Mouse (Mus musculus) gastrocnemius, postnatal 10 days (tissue): ENCODE data around the gene Xlr4a. TPM values are rescaled to one million over a fixed set of nuclear protein-coding genes. Genes with fewer than 3 reads are reported as not detected.
A peak's percentile ranks its signal among the peaks of the same experiment; 100 is the strongest.
"Not testable (repeated sequence)": the region's sequence is repeated elsewhere in the genome, so short reads cannot be mapped to it uniquely, and the experiment has no call there.

Source experiments
- DNase-seq: peaks from one replicate; pipeline ENCODE4 v3.0.0; 2021; ENCODE audit warnings: mixed read lengths
- long read RNA-seq, 2 experiments: library from polyadenylated mRNA; stranded (forward); transcript quantifications; one replicate each; pipeline ENCODE4 v2.0.0; 2021
- total RNA-seq, 2 experiments: library from RNA; stranded (reverse); gene quantifications; 2 replicates each; pipeline ENCODE4 v1.2.3; 2021

Gene Xlr4a
- not detected for total RNA-seq
- long read RNA-seq, experiment 1, partial matches to known transcripts: 0 of 1 reads
- long read RNA-seq, experiment 1, other reads (novel, unspliced or antisense): 0 of 1 reads
- long read RNA-seq, experiment 2, partial matches to known transcripts: 0 of 1 reads
- long read RNA-seq, experiment 2, other reads (novel, unspliced or antisense): 0 of 1 reads

DNA sequence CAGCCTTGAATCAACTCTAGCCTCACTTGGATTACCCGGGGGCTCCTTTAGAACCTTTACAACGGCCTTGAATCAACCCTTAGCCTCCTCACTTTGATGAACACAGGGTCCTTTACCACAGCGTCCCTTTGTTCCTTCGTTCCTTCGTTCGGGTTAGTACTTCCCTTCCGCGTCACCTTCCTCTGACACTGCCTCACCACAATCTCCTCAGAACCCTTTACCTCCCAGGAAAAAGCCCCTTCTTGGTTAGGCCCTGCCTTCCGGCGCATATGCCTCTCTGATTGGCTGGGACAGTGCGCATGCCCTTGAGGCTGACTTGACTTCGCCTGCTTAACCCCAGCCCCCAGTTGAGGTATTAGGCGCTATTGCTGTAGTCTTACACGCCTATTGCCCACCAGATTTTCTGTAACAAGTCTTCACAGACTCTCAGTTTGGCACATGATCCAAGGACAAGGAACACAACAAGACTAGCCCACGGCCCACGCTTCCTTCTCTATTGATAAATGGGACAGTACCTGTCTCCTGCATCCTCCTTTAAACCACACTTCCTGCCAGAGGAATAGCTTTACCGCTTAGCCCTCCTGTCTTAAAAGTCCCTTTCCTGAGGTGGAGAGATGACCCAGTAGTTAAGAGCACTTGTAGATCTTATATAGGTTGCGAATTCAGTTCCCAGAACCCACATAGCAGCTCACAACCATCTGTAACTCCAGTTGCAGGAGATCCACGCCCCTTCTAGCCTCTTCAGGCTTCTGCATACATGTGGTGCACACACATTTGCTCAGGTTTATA is at the start of gene Xlr4a:
TSS of gene Xlr4a (minus strand) at position 212 of the 789 bp plus-strand sequence.
- not testable (repeated sequence) for DNase-seq

DNA sequence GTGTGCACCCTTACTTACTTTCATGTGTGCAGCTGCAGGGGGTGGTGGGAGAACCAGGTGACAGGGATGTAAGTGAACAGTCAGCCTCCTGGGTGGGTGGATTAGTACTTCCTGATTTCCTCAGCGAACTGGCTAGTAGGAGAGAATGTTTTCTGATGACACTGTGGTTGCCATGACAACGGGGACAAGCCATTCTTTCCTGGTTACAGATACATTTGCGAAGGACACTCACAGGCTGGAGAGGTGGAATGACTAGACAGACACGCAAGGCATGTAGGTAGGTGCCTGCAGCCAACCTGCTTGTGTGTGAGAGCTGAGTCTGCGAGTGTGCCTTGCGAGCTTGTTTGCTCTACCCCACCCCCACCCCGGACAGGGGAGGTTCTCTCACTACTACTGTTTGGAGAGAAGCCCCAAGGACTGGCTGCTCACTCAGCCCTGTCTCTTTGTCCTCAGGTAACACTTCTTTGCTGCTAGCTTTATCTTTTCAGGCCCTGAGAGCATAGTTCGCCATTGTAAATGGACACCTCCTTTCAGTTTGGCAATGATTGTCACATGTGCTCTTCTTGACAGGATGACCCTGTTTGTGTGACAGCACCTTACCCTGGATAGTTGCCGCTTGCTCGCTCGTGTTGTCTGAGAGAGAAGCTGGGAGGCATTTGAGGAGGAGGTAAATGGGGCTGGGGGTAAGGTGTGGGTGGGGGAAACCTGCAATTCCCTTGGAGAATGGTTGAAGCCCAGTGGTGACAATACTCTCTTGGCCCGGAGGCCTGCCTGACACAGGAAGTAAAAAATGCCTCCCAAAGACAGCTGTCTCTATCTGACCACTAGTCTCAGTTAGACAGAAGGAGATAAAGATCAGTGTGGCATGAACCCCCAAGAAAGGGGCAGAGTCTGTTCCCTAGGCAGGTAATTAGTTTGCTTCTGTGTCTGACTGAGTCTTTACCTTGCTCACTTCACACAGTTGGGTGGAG is 40.9 kb upstream of the Xlr4a start:
- DNase-seq: not testable (repeated sequence)

DNA sequence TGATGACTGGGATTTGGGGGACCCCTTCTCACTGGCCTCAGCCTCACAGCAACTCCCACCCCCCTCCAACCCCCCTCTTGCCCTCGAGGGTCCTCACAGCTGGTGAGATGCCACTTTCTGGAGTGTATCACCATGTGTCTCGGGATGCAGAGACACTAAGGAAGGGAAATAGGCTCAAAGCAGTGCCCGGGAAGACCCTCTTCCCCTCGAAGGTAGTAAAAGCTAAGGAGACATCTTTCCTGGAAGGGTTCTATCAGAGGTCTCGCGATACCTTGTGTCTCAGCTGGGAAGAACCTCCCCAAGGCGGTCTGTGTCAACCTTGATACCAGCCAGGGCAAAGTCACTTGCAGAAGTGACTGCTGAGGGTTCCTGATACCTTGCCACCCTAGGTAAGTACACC is 34.5 kb upstream of the Xlr4a start, which contains the start of gene Gm14685:
TSS of gene Gm14685 (plus strand) at position 301 of the 400 bp plus-strand sequence.
- not testable (repeated sequence) for DNase-seq

DNA sequence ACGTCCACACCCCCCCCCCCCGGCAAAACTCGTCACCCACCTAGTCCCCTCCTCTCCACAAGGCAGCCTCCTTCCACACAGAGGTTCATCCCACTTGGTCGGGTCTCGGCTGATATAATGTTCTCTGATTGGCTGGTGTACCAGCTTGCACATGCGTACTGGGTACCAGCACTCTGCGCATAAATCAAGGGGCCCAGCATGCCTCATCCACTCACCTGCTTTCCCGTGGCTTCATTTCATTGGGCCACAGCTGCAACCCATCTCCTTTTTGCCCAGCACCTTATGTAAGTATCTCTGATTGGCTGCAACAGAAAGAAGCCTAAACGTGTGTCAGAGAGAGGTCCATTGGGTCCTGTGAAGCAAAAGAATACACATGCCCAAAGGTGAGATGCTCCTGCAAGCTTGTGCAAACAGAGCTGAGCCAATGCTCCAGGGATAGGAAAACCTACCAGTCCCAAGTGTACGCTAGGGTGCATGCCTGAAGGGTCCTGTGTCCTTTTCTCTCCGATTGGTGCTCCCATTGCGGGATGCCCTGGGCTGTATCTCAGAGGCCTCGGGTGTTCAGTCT is 14.7 kb upstream of the Xlr4a start, which contains the start of gene Xlr3a:
TSS of gene Xlr3a (minus strand) at position 155 of the 568 bp plus-strand sequence.
- DNase-seq: not testable (repeated sequence)

DNA sequence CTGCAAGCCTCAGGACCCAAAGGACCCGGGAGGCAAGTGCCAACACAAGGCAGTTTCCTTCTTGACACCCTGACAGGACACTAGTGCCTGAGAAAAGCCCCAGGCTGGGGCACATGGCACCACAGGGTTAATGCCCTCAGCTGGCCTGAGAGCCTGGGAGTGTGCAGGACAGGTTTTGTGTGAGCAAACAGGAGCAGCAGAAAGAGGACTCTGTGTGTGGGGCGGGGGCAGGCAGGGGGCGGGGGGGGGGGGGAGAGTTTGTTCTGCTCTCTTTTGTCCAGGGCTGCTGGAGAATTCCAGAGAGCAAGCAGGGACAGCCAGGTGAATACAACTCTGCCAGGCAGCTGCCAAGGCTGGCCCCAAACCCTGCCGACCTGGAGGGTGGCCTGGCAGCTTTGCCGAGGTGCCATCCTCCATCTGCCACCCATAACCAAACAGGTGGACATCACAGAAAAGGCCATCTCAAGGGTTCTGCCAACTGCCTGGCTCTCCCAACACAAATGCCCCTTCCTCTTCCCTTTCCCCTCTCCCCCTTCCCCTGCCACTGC is 15.4 kb downstream of the Xlr4a start:
- DNase-seq: not testable (repeated sequence)

DNA sequence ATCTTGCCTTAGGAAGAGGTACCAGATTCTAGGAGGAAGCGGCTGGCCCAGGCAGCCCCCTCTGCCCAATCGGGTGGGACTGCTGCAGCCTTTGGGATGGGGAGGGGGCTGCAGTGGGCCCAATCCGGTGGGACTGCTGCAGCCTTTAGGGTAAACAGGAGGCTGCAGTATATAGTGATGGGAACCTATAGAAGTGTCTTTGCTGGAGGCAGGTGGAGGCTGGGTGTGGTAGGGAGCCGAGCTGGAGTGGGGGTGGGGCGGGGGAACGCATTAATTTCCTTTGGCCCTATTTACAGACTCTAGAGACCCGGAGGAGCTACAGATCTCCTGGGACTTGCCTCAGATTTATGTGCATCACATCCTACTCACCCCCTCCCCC is 17.9 kb downstream of the Xlr4a start, which contains the start of gene Pnma3:
TSS of gene Pnma3 (plus strand) at position 373 of the 379 bp plus-strand sequence.
- DNase-seq: no peak

DNA sequence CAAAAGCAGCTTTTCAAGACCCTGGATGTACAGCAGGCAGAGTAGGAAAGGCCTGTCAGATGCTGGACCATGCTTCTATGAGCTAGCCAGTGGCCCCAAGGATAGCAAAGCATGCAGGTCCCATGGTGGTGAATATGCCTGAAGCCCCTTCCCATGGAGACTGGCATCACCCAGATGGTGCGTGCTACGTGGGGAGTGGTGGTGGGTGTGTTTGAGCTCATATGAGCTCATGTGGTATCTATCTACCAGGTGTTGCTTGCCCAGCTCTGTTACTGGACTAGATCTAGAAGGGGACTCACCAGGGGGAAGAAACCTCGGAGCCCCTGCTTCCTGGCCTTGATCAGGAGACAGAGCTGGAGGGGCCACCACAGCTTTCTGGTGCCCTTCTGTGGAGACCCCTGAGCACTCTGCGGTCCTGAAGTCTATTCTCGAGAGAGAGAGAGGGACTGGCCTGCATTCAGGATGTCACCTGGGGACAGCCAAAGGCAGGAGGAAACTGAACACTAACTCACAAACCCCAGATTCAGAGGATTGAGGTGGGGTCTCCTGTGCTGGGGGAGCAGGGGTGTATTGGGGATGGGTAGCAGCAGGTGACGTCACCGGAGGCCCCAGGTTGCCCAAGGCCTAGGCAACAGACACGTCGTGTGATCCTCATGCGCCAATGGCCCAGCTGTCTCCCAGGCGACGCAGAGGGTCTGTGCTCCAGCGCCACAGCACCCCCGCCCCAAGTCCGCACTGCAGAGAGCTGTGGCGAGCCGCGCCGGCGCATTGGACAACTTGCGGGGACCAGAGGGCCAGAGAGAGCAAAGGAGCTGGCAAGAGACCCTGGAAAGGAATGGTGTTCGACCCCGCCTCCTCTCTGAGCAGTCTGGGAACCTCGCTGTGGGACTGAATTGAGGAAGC is 18.5 kb downstream of the Xlr4a start:
- DNase-seq: no peak

DNA sequence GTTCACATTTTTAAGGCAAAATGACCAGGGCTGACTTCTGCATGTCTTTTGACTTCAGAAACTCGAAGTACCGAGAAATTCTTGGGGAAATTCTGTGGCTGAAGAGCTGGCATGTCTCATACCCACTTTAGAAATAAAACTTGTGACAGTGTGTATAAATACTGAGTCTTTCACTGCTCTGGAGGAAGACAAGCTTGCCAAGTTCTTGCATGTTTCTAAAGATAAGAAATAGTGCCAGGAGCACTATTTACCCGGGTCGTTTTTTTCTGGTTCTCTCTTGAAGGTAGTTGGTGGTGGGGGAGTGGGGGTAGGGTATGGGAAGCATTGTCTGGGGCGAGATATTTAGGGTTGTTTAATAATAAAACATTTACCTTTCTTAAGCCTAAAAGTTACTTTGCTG is 20.0 kb downstream of the Xlr4a start:
- no peak for DNase-seq

DNA sequence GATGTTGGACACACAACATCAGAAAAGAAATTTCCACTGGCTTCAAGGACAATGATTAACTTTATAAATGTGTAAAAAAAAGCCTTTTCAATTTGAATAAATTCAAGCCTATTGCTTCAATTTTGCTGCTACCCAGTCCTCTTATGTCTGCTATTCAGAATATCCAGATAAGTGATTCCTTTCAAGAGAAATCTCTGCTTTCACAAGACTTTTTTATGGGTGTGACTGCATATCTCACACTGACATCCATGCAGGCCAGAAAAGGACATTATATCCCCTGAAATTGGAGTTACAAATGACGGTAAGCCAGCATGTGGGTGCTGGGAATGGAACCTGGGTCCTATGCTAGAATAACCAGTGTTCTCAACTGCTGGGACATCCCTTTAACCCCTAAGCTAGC is 20.8 kb downstream of the Xlr4a start:
- DNase-seq: no peak

DNA sequence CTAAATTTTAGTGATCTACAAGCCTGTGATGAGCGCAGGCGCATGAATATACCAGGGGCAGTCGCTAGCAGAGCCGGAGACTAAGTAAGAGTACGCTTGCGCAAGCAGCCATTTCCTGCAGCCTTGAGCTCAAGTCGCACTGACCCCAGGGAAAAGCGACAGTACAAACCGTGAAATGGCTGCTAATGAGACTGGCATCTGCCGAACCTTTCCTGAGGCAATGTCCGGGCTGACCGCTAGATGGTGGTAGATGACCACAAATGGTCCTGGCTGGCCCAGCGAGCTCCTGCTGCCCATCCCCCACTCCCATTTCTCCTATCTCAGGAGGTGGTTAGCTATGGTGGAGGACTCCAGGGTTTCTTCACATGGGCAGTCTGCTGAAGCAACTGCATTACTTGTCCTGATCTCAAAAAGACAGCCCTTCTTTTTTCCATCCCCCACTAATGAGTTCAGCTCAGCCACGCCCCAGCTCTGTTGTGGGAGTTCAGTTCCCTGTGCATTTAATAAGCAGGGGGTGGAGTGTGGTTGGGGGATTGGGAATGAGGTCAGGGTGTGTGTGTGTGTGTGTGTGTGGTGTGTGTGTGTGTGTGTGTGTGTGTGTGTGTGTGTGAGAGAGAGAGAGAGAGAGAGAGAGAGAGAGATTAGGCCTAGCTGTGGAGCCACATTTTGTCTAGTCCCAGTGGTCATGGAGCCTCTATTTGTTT is 28.3 kb downstream of the Xlr4a start:
- DNase-seq: peak; percentile 91

DNA sequence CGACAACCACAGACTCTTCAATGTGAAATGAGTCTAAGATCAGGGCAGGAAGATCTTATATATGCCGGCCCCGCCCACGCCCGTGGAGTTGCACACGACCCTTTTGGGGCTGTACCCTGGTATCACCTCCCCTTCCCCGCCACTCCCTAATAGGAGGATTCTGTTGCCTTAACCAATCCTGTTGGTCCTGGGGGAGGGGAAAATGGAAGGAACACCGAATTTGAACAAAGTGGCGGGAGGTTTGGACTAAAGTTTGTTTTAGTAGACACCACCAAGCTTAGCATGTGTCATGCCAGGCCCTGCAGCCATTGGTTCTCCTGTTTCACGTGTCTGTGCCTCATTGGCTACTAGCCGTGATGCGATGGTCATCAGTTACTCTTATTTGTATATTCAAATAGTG is 42.6 kb downstream of the Xlr4a start:
- no peak for DNase-seq

DNA sequence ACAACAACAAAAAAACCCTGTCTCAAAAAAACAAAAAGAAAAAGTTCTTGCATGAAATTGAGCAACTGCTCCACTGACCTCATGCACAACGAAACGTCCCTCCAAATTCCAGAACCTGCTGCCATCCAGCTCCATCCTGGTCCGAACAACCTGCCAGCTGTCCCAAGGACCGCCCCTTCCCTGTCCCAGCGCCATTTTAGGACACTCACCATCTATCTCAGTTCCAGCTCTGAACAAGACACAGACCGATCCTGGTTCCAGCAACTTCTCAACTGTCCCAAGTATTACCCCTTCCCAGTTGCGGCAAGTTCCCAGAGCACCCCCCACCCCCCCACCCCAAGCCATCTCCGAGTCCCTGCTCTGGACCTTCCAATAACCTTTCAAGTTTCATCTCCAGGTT is 43.4 kb downstream of the Xlr4a start:
- DNase-seq: no peak

DNA sequence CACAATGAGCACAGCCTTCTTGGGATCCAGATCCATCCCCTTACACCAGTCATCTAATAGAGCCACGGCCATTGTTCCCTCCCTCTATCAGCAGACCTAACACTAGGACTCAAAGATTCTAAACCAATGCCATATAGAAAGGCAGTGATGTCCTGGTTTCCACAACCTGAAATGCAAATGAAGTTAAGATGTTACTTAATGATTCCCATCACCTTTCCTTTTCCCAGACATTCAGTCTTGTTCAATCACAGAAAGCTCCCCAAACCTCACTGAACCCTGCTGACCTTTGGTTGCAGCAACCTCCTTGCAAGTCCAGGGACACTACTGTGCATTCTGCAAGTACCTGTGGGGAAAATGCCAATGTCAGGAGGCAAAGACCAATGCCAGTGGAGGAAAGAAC is 45.3 kb downstream of the Xlr4a start, which contains the start of gene Pnma5:
TSS of gene Pnma5 (minus strand) at position 101 of the 400 bp plus-strand sequence.
- DNase-seq: no peak

Other genes with a start within 250 kb of the Xlr4a start
- 10 to 100 TPM; 22.0 to 24.4 TPM for gene Cetn2, start 164.1 kb downstream of the Xlr4a start, total RNA-seq
- 1 to 10 TPM; 8.9 to 9.0 TPM for gene Nsdhl, start 163.9 kb downstream of the Xlr4a start, total RNA-seq
- 10 to 100 TPM; 12.5 to 15.7 TPM for gene Zfp185, start 95.1 kb downstream of the Xlr4a start, total RNA-seq
- not detected for gene Pnma5, start 45.4 kb downstream of the Xlr4a start, total RNA-seq
- under 1 TPM in 1 of 2 experiments, not detected in 1; 0.12 TPM for gene Pnma3, start 17.7 kb downstream of the Xlr4a start, total RNA-seq
- under 1 TPM; 0.20 to 0.59 TPM for gene Xlr3a, start 14.6 kb upstream of the Xlr4a start, total RNA-seq
- gene Gm14685, start 34.6 kb upstream of the Xlr4a start, total RNA-seq: not detected
- not detected for gene Xlr5b, start 66.3 kb upstream of the Xlr4a start, total RNA-seq
- not detected for gene DXBay18, start 67.0 kb upstream of the Xlr4a start, total RNA-seq
- gene Spin2d, start 94.5 kb upstream of the Xlr4a start, total RNA-seq: not detected
- 1 to 10 TPM; 6.6 to 8.4 TPM for gene Xlr3b, start 109.7 kb upstream of the Xlr4a start, total RNA-seq
- gene Xlr4b, start 131.9 kb upstream of the Xlr4a start, total RNA-seq: not detected
- 1 to 10 TPM; 7.5 to 8.2 TPM for gene F8a, start 145.8 kb upstream of the Xlr4a start, total RNA-seq
- under 1 TPM in 1 of 2 experiments, not detected in 1; 0.80 TPM for gene Xlr4c, start 160.7 kb upstream of the Xlr4a start, total RNA-seq
- gene Xlr3c, start 182.9 kb upstream of the Xlr4a start, total RNA-seq: under 1 TPM; 0.38 to 0.45 TPM
- not detected for gene Xlr5a, start 210.5 kb upstream of the Xlr4a start, total RNA-seq
- gene Xlr5c, start 210.5 kb upstream of the Xlr4a start, total RNA-seq: not detected